Mouse (Mus musculus) embryonic facial prominence, embryonic 14.5 days (tissue): ENCODE measurements around the gene Mlph. TPM values are rescaled to one million over a fixed set of nuclear protein-coding genes. Genes with fewer than 3 reads are reported as not detected.

Experiments
- polyA plus RNA-seq: library from polyadenylated mRNA; unstranded; fragments of >200 nt; fragmentation: Nextera tagmentation; extraction: Ambion mirVana; gene quantifications from 2 replicates; pipeline ENCODE4 v1.2.1, GENCODE M21; 2014

The Mlph gene
- polyA plus RNA-seq, 1 experiment from 2014 or later: 0.86 TPM

Other genes starting within 250 kb of the Mlph start
- 262 and 324 TPM in 2 replicates for gene Col6a3, start 71.1 kb upstream of the Mlph start, polyA plus RNA-seq
- gene Prlh, start 38.0 kb downstream of the Mlph start, polyA plus RNA-seq: not detected in 2 replicates
- gene Rab17, start 54.6 kb downstream of the Mlph start, polyA plus RNA-seq: 2.4 and 2.5 TPM in 2 replicates
- gene Lrrfip1, start 83.7 kb downstream of the Mlph start, polyA plus RNA-seq: 51.6 and 58.6 TPM in 2 replicates
- 0.85 and 1.1 TPM in 2 replicates for gene Rbm44, start 230.0 kb downstream of the Mlph start, polyA plus RNA-seq